Comparison of ENCODE assay signal across 21 mouse cellular contexts in the genomic region with DNA sequence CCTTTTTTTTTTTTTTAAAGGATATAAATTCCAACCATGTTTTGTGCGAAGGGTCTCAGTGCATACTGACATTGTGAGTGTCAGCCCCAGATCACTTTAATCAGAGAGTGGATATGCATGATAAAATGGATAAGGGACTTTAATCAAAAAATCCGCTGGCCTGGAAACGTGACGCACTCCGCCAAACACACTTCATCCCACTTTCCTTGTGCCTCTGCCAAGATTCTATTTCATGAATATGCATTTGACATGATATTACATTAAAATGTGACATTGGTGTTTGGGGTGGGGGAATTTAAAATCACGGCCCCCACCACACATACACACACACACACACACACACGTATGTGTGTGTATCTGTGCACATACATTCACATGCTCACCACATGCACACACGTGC.
"Had no signal": no experiment of that assay in that cellular context is flagged by ENCODE, and none has a peak within 500 bp of the region (broad histone marks: within the 10 kb centered on the region; RNA-seq: fewer than 3 reads in every experiment).

No protein-coding gene starts in this region.

- H3K4me1 ChIP-seq: limb, embryonic 15.5 days; neural tube, embryonic 15.5 days had no signal

- ATAC-seq: liver, postnatal 0 days; lung, postnatal 0 days had no signal

- H3K27me3 ChIP-seq: limb, embryonic 15.5 days; neural tube, embryonic 12.5 days; neural tube, embryonic 15.5 days had no signal

- H3K4me3 ChIP-seq: limb, embryonic 12.5 days; limb, embryonic 15.5 days; neural tube, embryonic 12.5 days; neural tube, embryonic 15.5 days had no signal

- H3K36me3 ChIP-seq: limb, embryonic 12.5 days; limb, embryonic 15.5 days; neural tube, embryonic 12.5 days; neural tube, embryonic 15.5 days had no signal

- H3K9me3 ChIP-seq: limb, embryonic 12.5 days; limb, embryonic 15.5 days; neural tube, embryonic 12.5 days; neural tube, embryonic 15.5 days had no signal

- H3K27ac ChIP-seq: kidney, postnatal 0 days; limb, embryonic 12.5 days; limb, embryonic 15.5 days; liver, embryonic 14.5 days; macrophage; neural tube, embryonic 12.5 days; neural tube, embryonic 15.5 days; stomach, postnatal 0 days had no signal

- DNase-seq: kidney, adult 2 months; kidney, postnatal 25 days; left cerebral cortex, postnatal 4 days; liver, postnatal 0 days; lung, embryonic 14.5 days; right cerebral cortex, adult 18-20 months; right cerebral cortex, postnatal 14 days; right cerebral cortex, postnatal 4 days; thymus, adult 2 months; thymus, postnatal 14 days; thymus, postnatal 4 days had no signal

- H3K4me2 ChIP-seq: limb, embryonic 12.5 days; limb, embryonic 15.5 days; liver, embryonic 11.5 days; lung, embryonic 14.5 days; neural tube, embryonic 12.5 days; neural tube, embryonic 15.5 days had no signal

- H3K9ac ChIP-seq: limb, embryonic 12.5 days; limb, embryonic 15.5 days; liver, embryonic 14.5 days; liver, postnatal 0 days; lung, embryonic 14.5 days; neural tube, embryonic 12.5 days; neural tube, embryonic 15.5 days had no signal
